Mouse (Mus musculus): ENCODE measurements around the gene Tollip. TPM values are rescaled to one million over a fixed set of nuclear protein-coding genes. Genes with fewer than 3 reads are reported as not detected.

The Tollip gene
- total RNA-seq, 2 experiments from 2014 or later: 135 to 142 TPM

Other genes with a start within 250 kb of the Tollip start
- 1 to 10 TPM in 1 of 2 experiments, under 1 TPM in 1; 0.83 to 1.2 TPM for gene Muc2, start 228.2 kb downstream of the Tollip start, total RNA-seq (2021)
- gene Muc5ac, start 129.5 kb downstream of the Tollip start, total RNA-seq (2021): not detected
- not detected for gene Muc5b, start 79.4 kb downstream of the Tollip start, total RNA-seq (2021)
- 100 to 1,000 TPM; 174 to 177 TPM for gene Brsk2, start 31.2 kb upstream of the Tollip start, total RNA-seq (2021)
- 10 to 100 TPM; 23.6 to 27.1 TPM for gene Mob2, start 142.6 kb upstream of the Tollip start, total RNA-seq (2021)
- 100 to 1,000 TPM; 139 to 140 TPM for gene Dusp8, start 177.3 kb upstream of the Tollip start, total RNA-seq (2021)
- gene Gm45618, start 202.2 kb upstream of the Tollip start, total RNA-seq (2021): not detected
- not detected for gene Gm39115, start 217.5 kb upstream of the Tollip start, total RNA-seq (2021)
- not detected for gene Gm45337, start 226.1 kb upstream of the Tollip start, total RNA-seq (2021)
- gene Gm29735, start 238.6 kb upstream of the Tollip start, total RNA-seq (2021): not detected
- not detected for gene Gm4553, start 247.2 kb upstream of the Tollip start, total RNA-seq (2021)

All from layer of hippocampus, postnatal 14 days (tissue).